Mouse (Mus musculus) gastrocnemius, adult 2 months (tissue): ENCODE measurements around the gene Rps4x. TPM values are rescaled to one million over a fixed set of nuclear protein-coding genes. Genes with fewer than 3 reads are reported as not detected.

Experiments
- DNase-seq: peaks from one replicate; pipeline ENCODE4 v3.0.0; 2022
- H3K27ac ChIP-seq: fragments of 200-600 bp; 2 replicates; pipeline ENCODE4 v1.8.1; 2022; ENCODE audit warnings: mild to moderate bottlenecking
- H3K4me3 ChIP-seq: fragments of 200-600 bp; 2 replicates; pipeline ENCODE4 v1.8.1; 2022; ENCODE audit warnings: mild to moderate bottlenecking, moderate library complexity
- CTCF ChIP-seq: fragments of 200-600 bp; IDR thresholded peaks from 2 replicates; pipeline ENCODE4 v1.8.1; 2022; ENCODE audit warnings: antibody characterized with exemption, mild to moderate bottlenecking, moderate library complexity
- intact Hi-C: fragments of 180-260 bp; cut with DNase I; formaldehyde crosslinking; loops from one replicate; pipeline ENCODE4 v1.15.1; 2025
- total RNA-seq, 2 experiments: library from RNA; stranded (reverse); gene quantifications; 2 replicates each; pipeline ENCODE4 v1.2.3; 2021

The Rps4x gene
- total RNA-seq, 2 experiments from 2014 or later = 505 to 553 TPM

DNA sequence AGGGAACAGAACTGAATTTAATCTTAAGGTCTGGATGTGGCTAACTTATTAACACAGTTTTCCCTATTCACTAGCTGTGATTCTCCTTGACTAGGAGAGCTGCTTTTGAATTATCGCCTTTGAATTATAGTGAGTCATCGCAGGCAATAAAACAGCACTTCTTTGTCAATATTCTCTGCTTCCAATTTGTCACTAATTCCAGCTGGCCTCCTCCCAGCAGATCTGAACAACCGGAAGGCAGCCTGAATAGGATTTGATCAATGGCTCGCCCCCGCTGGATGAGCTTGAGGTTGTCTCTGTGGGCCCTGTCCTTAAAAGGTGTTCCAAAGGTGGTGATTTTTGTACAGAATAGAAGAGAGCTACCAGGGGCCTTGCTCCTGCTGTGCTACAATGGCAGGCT lies 22.7 kb downstream of the Rps4x start:
- TF ChIP-seq CTCF = no peak
- intact Hi-C loops = no loop called here
- no peak for DNase-seq
- no peak overlapping the region for H3K4me3 ChIP-seq
- H3K27ac ChIP-seq = peak overlapping the region; percentile 66

GRCm38 (mm10) chrX:102163529-102163928 lies 25.7 kb downstream of the Rps4x start:
- no peak overlapping the region for H3K27ac ChIP-seq
- peak; percentile 39 for DNase-seq
- no peak for TF ChIP-seq CTCF
- H3K4me3 ChIP-seq = no peak overlapping the region
- intact Hi-C loops = no loop called here

DNA sequence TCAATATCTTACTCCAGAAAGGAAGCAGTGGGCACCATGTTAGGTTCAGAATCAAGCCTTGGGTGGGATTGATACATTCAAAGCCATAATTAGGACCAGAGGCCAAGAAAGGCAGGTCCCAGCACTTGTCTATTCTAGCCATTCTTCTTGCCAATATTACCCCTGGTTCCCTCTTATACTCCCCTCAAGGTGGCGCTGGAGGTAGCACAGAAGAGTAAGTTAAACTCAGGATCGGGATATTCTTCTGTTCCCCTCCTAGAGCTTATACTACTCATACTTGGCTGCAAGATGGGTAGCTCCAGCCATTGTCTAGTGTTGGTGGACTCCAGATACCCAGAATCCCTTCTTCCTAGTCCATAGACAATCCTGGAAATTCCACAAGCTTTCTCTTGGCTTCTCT lies 26.1 kb downstream of the Rps4x start:
- no peak for DNase-seq
- H3K27ac ChIP-seq = no peak overlapping the region
- no peak overlapping the region for H3K4me3 ChIP-seq
- intact Hi-C loops = no loop called here
- peak; percentile 15; the same call in 1 of the 2 replicates for TF ChIP-seq CTCF

GRCm38 (mm10) chrX:102160528-102160927 lies 28.7 kb downstream of the Rps4x start:
- TF ChIP-seq CTCF = no peak
- Histone ChIP-seq H3K4me3 (no peak overlapping the region), H3K27ac (no peak overlapping the region)
- intact Hi-C loops = loop anchor here (2.0 kb wide), 1 partner anchor 318 kb away; no protein-coding TSS in a partner anchor
- DNase-seq = no peak

GRCm38 (mm10) chrX:102159778-102160177 lies 29.4 kb downstream of the Rps4x start:
- intact Hi-C loops = loop anchor here (2.0 kb wide), 1 partner anchor 319 kb away; no protein-coding TSS in a partner anchor
- DNase-seq = peak; percentile 38
- TF ChIP-seq CTCF = peak; percentile 64
- Histone ChIP-seq H3K27ac (no peak overlapping the region), H3K4me3 (no peak overlapping the region)

GRCm38 (mm10) chrX:102157423-102157791 lies 31.8 kb downstream of the Rps4x start:
- Histone ChIP-seq H3K4me3 (peak overlapping the region; percentile 74), H3K27ac (peak overlapping the region; percentile 86)
- no peak for DNase-seq
- no peak for TF ChIP-seq CTCF
- intact Hi-C loops = loop anchor here (2.0 kb wide), 1 partner anchor 31 kb away; the partner anchor contains the start of gene Rps4x

DNA sequence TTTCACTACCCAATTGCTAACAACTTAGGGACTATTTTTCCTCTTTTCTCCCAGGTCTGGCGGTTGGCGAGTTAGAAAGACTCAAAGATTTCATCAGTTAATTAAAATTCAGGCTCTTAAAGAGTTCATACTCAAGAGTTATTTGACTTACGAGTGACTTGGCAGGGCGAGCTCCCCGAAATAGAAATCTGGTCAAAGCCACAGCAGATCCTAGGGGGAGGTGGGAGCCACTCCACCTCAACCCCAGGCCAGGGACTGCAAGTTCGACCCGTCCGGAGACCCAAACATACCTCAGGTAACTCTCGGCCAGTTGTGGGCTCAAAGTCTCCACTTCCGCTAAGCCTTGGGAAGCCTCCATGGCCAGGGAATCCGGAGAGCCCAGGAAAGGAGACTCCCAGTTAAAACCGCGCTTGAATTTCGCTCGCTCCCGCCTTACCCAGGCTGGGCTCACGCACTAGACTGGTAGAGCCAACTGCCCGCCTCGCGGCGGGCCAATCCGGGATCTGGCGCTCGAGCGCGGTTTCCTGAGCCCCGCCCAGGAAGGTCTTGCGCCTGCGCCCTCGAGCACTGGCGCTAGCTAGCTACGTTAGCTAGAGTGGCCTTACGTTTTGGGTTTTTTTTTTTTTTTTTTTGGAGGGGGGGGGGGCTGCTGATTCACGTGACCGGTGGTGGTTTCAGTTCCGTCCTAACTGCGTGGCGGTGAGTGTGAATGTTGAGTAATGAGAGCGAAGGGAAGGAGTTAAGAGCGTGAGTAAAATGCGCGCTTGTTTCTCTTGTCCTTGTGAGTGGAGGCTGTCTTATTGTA lies 32.4 kb downstream of the Rps4x start, which contains the start of gene Ercc6l:
Ercc6l (minus strand) TSS at position 474 of the 805 bp plus-strand sequence.
- H3K27ac ChIP-seq = peak within 1 kb of the TSS; percentile 86
- no peak for TF ChIP-seq CTCF
- intact Hi-C loops = loop anchor here (2.0 kb wide), 1 partner anchor 32 kb away; the partner anchor contains the start of gene Rps4x
- H3K4me3 ChIP-seq = peak within 1 kb of the TSS; percentile 74
- peak; percentile 96 for DNase-seq

GRCm38 (mm10) chrX:102141157-102141556 lies 48.0 kb downstream of the Rps4x start:
- DNase-seq = no peak
- no peak overlapping the region for H3K4me3 ChIP-seq
- H3K27ac ChIP-seq = no peak overlapping the region
- no peak for TF ChIP-seq CTCF
- intact Hi-C loops = no loop called here

Other genes with a start within 250 kb of the Rps4x start
- under 1 TPM; 0.53 to 0.94 TPM for gene Rtl5, start 118.1 kb downstream of the Rps4x start, total RNA-seq
- 10 to 100 TPM; 25.0 to 40.3 TPM for gene Pin4, start 69.9 kb downstream of the Rps4x start, total RNA-seq
- under 1 TPM; 0.08 TPM for gene Ercc6l, start 32.3 kb downstream of the Rps4x start, total RNA-seq
- gene Cited1, start 62.8 kb upstream of the Rps4x start, total RNA-seq = under 1 TPM; 0.38 to 0.45 TPM